Mouse (Mus musculus) ES-Bruce4 (cell line): ENCODE results near the gene Kifc3. TPM values are rescaled to one million over a fixed set of nuclear protein-coding genes. Genes with fewer than 3 reads are reported as not detected.

Experiments
- H3K27ac ChIP-seq: 2 replicates; pipeline ENCODE4 v1.5.1; 2012; ENCODE audit warnings: low read length, inconsistent platforms; ENCODE audit not compliant: insufficient read depth
- H3K27me3 ChIP-seq: 2 replicates; pipeline ENCODE4 v1.6.1; 2012; ENCODE audit warnings: mild to moderate bottlenecking, low read length, inconsistent platforms; ENCODE audit not compliant: control insufficient read depth, poor library complexity, insufficient read depth, severe bottlenecking
- H3K36me3 ChIP-seq: 2 replicates; pipeline ENCODE4 v1.6.1; 2012; ENCODE audit warnings: inconsistent platforms, mild to moderate bottlenecking, low read length, moderate library complexity; ENCODE audit not compliant: control insufficient read depth, poor library complexity, insufficient read depth, severe bottlenecking
- H3K4me1 ChIP-seq: one replicate; pipeline ENCODE4 v1.8.1; 2011; ENCODE audit warnings: low read length; ENCODE audit not compliant: control insufficient read depth, insufficient read depth
- H3K4me3 ChIP-seq: 2 replicates; pipeline ENCODE4 v1.5.1; 2011; ENCODE audit warnings: low read depth, mild to moderate bottlenecking, low read length
- H3K9ac ChIP-seq: 2 replicates; pipeline ENCODE4 v1.6.1; 2012; ENCODE audit warnings: low read depth, mild to moderate bottlenecking, inconsistent platforms; ENCODE audit not compliant: poor library complexity, severe bottlenecking
- H3K9me3 ChIP-seq: replicated peaks from 2 replicates; pipeline ENCODE4 v1.6.1; 2012; ENCODE audit warnings: mild to moderate bottlenecking, low read length, inconsistent platforms; ENCODE audit not compliant: control insufficient read depth, poor library complexity, insufficient read depth, severe bottlenecking
- CTCF ChIP-seq: IDR thresholded peaks from one replicate; pipeline ENCODE4 v1.8.1; 2011; ENCODE audit warnings: low read depth, low read length
- EP300 ChIP-seq: IDR thresholded peaks from 2 replicates; pipeline ENCODE4 v1.6.1; 2011; ENCODE audit warnings: low read depth, low read length; ENCODE audit not compliant: insufficient read depth
- POLR2A ChIP-seq: IDR thresholded peaks from one replicate; pipeline ENCODE4 v1.8.1; 2011; ENCODE audit warnings: low read length; ENCODE audit not compliant: insufficient read depth
- polyA plus RNA-seq: library from polyadenylated mRNA; stranded (reverse); fragments of >200 nt; gene quantifications from 2 replicates; pipeline ENCODE4 v1.2.4, GENCODE M21; 2011; ENCODE audit warnings: low read depth; ENCODE audit not compliant: missing spikeins, insufficient read depth, insufficient read length

Gene Kifc3
- polyA plus RNA-seq, 1 experiment = 19.0 TPM

DNA sequence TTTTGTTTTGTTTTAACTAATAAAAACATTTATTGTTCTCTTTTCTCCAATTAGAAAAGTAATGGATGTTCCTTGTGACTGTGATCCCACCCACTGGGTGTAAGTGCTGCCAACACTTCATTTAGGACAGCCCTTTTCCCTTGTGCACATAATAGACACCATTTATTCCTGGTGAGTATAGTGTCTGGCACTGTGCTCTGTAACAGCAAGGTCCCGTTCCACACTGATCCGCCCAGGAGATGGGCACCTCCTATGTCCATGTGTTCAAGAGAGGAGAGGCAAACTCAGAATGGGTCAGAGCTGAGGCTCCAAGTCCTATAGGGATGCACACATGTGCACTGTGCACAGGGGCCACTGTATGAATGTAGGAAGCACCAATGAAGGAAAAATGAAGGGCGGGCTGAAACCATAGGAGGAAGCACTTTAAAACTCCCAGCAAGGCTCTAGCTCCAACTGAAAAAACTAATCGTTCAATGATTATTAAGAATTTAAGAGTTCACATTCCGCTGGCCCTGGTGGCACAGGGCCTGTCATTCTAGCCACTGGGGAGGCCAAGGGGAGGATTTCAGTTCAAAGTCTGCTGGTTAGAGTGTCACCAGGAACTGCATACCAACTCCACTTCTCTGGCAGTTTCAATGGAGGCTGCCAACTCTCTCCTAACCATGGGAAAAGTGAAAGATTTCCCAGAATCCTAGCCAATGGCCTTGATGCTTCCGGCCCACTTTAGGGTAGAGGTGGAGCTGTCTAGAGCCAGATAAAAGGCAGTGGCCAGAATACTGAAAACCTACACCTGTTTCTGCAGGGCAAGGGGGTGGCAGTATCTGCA, 58.6 kb downstream of the Kifc3 start:
- no peak overlapping the region for H3K4me3 ChIP-seq
- no peaks in the 10 kb centered on the region for H3K27me3 ChIP-seq
- TF ChIP-seq CTCF (no peak), EP300 (no peak), POLR2A (no peak)
- H3K4me1 ChIP-seq = peaks cover 11% of the 10 kb centered on the region
- H3K9me3 ChIP-seq = no peaks in the 10 kb centered on the region
- H3K27ac ChIP-seq = peak overlapping the region; percentile 70
- H3K36me3 ChIP-seq = no peaks in the 10 kb centered on the region
- no peak overlapping the region for H3K9ac ChIP-seq

DNA sequence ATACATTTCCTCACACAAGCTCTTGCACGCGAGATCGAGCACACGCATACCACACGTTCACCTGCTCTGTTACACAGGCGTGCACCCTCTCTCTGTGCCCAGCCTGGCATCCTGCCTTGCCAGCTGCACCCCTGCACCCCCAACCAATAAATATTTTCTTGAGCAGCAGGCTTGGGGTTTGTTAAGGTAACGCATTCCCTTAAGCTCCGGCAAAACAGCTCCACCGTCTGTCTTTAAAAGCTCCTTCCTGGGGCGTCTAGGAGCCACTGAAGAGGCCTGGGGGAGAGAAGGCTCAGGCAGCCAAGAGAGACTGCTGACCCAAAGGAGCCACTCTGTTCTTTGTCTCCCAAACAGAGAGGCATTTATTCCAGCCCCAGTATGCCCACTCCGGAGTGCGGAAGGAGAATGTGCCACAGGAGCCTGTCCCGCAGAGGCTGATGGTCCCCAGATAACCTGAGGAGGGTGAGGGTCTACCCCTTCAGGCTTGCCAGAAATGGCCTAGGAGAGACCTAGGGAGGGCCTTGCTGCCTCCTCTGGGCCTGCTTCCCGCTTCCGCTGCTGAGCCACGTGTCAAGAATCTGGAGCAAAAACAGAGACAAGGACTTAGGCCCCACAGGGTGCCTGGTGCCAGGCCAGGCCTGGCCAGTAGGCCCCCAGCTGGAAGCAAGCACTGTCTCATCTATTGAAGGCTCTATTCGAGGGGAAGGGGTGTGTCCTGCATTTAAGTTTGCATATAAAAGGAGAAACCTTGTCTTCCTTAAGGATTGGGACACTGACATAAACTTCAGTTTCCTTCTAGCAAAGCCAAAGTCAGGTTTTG, 59.4 kb downstream of the Kifc3 start:
- TF ChIP-seq EP300 (peak; percentile 91), POLR2A (no peak)
- H3K9ac ChIP-seq = peak overlapping the region; percentile 91
- H3K27me3 ChIP-seq = no peaks in the 10 kb centered on the region
- peaks cover 11% of the 10 kb centered on the region for H3K4me1 ChIP-seq
- H3K27ac ChIP-seq = peak overlapping the region; percentile 88
- no peaks in the 10 kb centered on the region for H3K36me3 ChIP-seq
- H3K4me3 ChIP-seq = peak overlapping the region; percentile 53
- no peaks in the 10 kb centered on the region for H3K9me3 ChIP-seq

DNA sequence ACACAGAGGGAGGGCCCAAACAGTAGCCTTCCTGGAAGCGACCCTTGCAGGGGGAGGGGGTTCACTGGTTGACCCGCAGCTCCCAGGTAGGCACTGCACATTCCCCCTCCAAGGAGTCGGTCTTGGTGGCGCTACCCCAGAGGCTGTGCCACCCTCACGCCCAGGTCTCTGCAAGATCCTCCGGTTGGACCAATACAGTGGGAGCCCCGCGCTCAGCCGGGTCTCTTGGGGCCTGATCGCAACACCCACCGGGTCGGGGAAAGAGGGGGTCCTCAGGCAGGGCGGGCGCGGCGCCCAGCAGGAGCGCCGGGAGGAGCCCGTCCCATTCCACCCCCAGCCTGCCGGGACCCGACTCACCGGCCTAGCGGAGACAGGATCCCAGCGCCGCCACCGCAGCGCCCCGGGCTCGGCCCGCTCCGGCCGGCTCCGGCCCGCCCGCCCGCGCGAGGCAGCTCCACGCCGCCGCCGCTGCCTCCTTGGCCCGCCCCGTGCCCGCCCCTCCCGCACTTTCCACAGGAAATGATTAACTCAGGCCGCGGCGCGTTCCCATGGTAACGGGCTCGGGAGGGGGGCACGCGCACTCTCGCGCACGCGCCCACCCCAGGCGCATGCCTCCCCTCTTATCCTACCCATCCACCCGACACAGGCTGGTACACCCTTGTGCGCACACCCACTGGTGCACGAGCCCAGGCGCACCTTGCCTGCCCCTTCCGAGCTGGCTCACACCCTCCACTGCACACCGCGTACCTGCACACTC, 60.4 kb downstream of the Kifc3 start:
- no peaks in the 10 kb centered on the region for H3K27me3 ChIP-seq

DNA sequence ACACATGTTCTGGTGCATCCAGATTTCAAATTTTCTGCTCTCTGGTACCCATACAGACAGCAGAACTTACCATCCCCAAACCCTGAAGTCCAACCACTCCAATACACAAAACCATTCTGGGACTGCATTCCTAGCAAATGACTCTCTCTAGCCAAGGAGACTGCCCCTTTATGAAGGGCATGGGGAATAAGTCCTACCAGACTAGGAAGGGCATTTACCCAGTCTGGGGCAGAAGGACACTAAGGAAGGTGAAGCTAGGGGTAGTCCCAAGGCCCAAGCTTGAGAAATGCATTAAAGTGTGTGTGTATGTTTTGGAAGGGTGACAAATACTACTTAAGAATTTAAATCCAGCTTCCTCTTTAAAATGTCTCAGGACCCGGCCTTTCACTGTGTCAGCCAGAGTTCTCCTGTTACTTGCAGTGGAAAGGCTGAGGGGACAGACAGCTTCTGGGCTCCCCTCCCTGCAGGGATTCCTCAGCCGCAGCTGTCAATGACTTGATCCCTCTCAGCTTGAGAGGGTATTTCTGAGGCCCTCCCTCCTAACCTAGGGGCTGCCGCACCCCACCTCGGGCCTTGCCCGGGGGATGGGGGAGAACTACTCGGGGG, 61.0 kb downstream of the Kifc3 start:
- Histone ChIP-seq H3K27ac (peak overlapping the region; percentile 19; the same call in 1 of the 2 replicates), H3K9ac (peak overlapping the region; percentile 91), H3K4me1 (peaks cover 15% of the 10 kb centered on the region), H3K4me3 (peak overlapping the region; percentile 53), H3K36me3 (no peaks in the 10 kb centered on the region), H3K27me3 (no peaks in the 10 kb centered on the region), H3K9me3 (no peaks in the 10 kb centered on the region)
- TF ChIP-seq CTCF = no peak
- TF ChIP-seq EP300 = 0 out of 2 replicates have a peak, but pooled peaks have one; percentile 13

More for the DNA sequence above, 60.4 kb downstream of the Kifc3 start:
- peak overlapping the region; percentile 53 for H3K4me3 ChIP-seq
- TF ChIP-seq EP300 = 0 out of 2 replicates have a peak, but pooled peaks have one; percentile 1
- TF ChIP-seq CTCF = no peak
- no peak for TF ChIP-seq POLR2A
- H3K9me3 ChIP-seq = no peaks in the 10 kb centered on the region
- peak overlapping the region; percentile 88 for H3K27ac ChIP-seq
- H3K36me3 ChIP-seq = no peaks in the 10 kb centered on the region
- H3K4me1 ChIP-seq = peaks cover 13% of the 10 kb centered on the region
- H3K9ac ChIP-seq = peak overlapping the region; percentile 91

DNA sequence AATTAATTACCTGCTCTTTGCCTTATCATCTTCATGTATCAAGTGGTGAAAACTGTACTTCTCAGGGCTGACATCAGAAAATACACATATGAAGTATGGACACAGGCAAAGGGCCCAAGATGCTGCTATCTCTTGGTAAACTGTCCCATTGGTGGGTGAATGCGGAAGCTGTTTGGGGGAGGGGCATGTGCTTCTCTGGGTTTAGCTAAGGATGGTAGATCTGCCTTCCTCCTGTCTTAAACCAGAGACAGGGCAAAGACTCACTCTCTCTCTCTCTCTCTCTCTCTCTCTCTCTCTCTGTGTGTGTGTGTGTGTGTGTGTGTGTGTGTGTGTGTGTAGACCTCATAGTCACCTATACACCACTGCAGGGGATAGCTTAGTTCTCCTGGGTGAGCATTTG, 61.6 kb downstream of the Kifc3 start:
- H3K27ac ChIP-seq = no peak overlapping the region
- H3K4me1 ChIP-seq = peaks cover 15% of the 10 kb centered on the region
- no peaks in the 10 kb centered on the region for H3K36me3 ChIP-seq
- H3K27me3 ChIP-seq = no peaks in the 10 kb centered on the region
- H3K9ac ChIP-seq = peak overlapping the region; percentile 91; the same call in 1 of the 2 replicates
- no peak overlapping the region for H3K4me3 ChIP-seq
- TF ChIP-seq EP300 (no peak), CTCF (no peak), POLR2A (no peak)
- H3K9me3 ChIP-seq = no peaks in the 10 kb centered on the region
